Mouse (Mus musculus): Measurements from ENCODE around the gene Gm4788. TPM values are rescaled to one million over a fixed set of nuclear protein-coding genes. Genes with fewer than 3 reads are reported as not detected.

Gm4788 gene
- total RNA-seq (2023; ENCODE audit: inconsistent age): not detected in 4 replicates

DNA sequence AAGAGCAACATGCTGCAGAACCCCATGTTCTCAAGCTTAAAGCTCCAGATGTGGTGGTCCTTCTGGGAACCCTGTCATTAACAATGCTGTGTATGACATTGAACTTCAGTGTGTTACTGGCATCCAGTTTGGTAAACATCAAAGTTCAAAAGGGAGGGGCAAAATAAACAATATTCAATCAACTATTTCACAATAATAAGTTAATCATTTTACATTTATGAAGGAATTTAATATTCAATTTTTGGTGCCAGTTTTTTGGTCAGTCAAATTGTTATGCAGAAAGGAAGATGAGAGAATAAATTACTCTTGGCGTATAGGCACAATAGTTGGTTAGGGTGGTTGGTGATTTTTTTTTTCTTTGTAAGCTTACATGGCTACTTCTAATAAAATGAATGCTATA, at the start of gene Gm4788:
Gm4788 (minus strand) TSS at position 101 of the 400 bp plus-strand sequence.

Other genes starting within 250 kb of the Gm4788 start
- gene Cfhr1, start 221.0 kb downstream of the Gm4788 start, total RNA-seq (2023; ENCODE audit: inconsistent age): not detected in 4 replicates
- gene Cfhr2, start 77.5 kb upstream of the Gm4788 start, total RNA-seq (2023; ENCODE audit: inconsistent age): not detected in 4 replicates